Mouse (Mus musculus) hindbrain, embryonic 16.5 days (tissue): ENCODE measurements around the gene Bcl11b. TPM values are rescaled to one million over a fixed set of nuclear protein-coding genes. Genes with fewer than 3 reads are reported as not detected.

Experiments
- ATAC-seq: fragments of 200-750 bp; cut with Nextera tagmentation; 2 replicates; pipeline ENCODE4 v1.8.0; 2017; ENCODE audit warnings: moderate TSS enrichment, moderate library complexity
- H3K27ac ChIP-seq: fragments of 300-500 bp; sonication (generic); 2 replicates; pipeline ENCODE4 v1.5.1; 2014; ENCODE audit warnings: low read depth, mild to moderate bottlenecking, control low read depth, low read length, moderate library complexity
- H3K27me3 ChIP-seq: fragments of 300-500 bp; sonication (generic); replicated peaks from 2 replicates; pipeline ENCODE4 v1.6.1; 2014; ENCODE audit warnings: low read length; ENCODE audit not compliant: control insufficient read depth, insufficient read depth
- H3K36me3 ChIP-seq: fragments of 300-500 bp; sonication (generic); 2 replicates; pipeline ENCODE4 v1.6.1; 2014; ENCODE audit warnings: mild to moderate bottlenecking, low read length, moderate library complexity, mixed read lengths; ENCODE audit not compliant: control insufficient read depth, insufficient read depth
- H3K4me1 ChIP-seq: fragments of 300-500 bp; sonication (generic); 2 replicates; pipeline ENCODE4 v1.6.1; 2014; ENCODE audit warnings: low read depth, low read length; ENCODE audit not compliant: control insufficient read depth, insufficient read depth
- H3K4me2 ChIP-seq: fragments of 300-500 bp; sonication (generic); 2 replicates; pipeline ENCODE4 v1.6.1; 2014; ENCODE audit warnings: mild to moderate bottlenecking, low read length, control low read depth, moderate library complexity
- H3K4me3 ChIP-seq: fragments of 300-500 bp; sonication (generic); 2 replicates; pipeline ENCODE4 v1.5.1; 2014; ENCODE audit warnings: mild to moderate bottlenecking, low read length, control low read depth, moderate library complexity
- H3K9ac ChIP-seq: fragments of 300-500 bp; sonication (generic); 2 replicates; pipeline ENCODE4 v1.6.1; 2014; ENCODE audit warnings: low read depth, mild to moderate bottlenecking, control low read depth, low read length, moderate library complexity
- H3K9me3 ChIP-seq: fragments of 300-500 bp; sonication (generic); 2 replicates; pipeline ENCODE4 v1.6.1; 2014; ENCODE audit warnings: mild to moderate bottlenecking, low read length, moderate library complexity; ENCODE audit not compliant: control insufficient read depth
- WGBS: fragments of 180-500 bp; shearing (Covaris S2); extraction: QIAGEN DNeasy Blood & Tissue Kit; methylation state at CpG from one replicate; pipeline ENCODE4 v1.1.7; 2014; 5-methylcytosine and 5-hydroxymethylcytosine counted together
- polyA plus RNA-seq: library from polyadenylated mRNA; unstranded; fragments of >200 nt; fragmentation: Nextera tagmentation; extraction: Ambion mirVana; gene quantifications from 2 replicates; pipeline ENCODE4 v1.2.1, GENCODE M21; 2015

The Bcl11b gene
- polyA plus RNA-seq, 1 experiment from 2014 or later = 12.0 TPM

DNA sequence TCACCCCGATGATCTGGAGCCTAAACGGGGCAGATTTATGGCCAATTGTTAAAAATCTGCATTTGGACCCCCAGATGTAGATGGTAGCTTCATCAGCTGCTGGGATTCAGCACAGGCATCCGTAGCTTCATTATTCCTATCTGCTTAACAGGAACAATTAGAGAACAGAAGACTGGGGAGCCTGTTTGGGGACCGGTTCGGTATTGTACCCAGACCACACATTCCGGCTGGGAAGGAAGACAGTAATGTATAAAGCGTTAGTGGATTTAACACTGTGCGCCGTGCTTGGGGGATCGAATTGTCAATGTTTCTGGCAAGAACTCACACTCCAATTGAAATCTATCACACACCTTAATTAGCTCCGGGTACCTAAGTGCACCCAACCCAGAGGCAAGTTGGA lies 6.9 kb upstream of the Bcl11b start:
- no peak overlapping the region for H3K27ac ChIP-seq

DNA sequence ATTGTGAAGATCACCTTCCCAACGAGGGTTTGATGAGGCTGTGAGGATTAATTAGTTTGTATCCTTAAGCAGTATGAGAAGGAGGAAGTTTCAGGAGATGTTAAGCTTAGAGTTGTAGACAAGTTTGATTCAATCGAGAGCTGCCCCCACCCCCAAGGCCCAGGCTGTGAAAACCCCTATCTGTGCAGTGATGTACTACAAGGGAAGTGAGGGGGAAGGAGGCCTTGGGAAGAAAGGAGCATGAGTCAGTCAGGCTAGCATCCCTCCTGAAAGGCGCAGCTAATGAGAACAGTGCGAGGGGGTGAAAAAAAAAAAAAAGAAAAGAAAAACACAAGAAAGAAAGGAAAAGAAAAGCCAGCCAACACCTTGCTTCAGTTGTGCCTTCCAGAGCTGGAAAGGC lies 5.8 kb upstream of the Bcl11b start:
- no peak overlapping the region for H3K4me2 ChIP-seq
- H3K27me3 ChIP-seq = 0 out of 2 replicates have a peak, but pooled peaks cover 4% of the 10 kb centered on the region
- no peak for ATAC-seq
- no peak overlapping the region for H3K4me3 ChIP-seq
- peaks cover 19% of the 10 kb centered on the region for H3K4me1 ChIP-seq
- H3K9ac ChIP-seq = no peak overlapping the region
- no peak overlapping the region for H3K27ac ChIP-seq
- no peaks in the 10 kb centered on the region for H3K36me3 ChIP-seq
- no peaks in the 10 kb centered on the region for H3K9me3 ChIP-seq
- WGBS = 40% methylated on average over 4 of the region's 4 CpGs

More for the DNA sequence above, 6.9 kb upstream of the Bcl11b start:
- Histone ChIP-seq H3K4me3 (no peak overlapping the region), H3K36me3 (no peaks in the 10 kb centered on the region), H3K9ac (no peak overlapping the region), H3K4me1 (peaks cover 10% of the 10 kb centered on the region), H3K4me2 (no peak overlapping the region), H3K27me3 (0 out of 2 replicates have a peak, but pooled peaks cover 4% of the 10 kb centered on the region), H3K9me3 (no peaks in the 10 kb centered on the region)
- 77% methylated on average over 11 of the region's 11 CpGs for whole genome bisulfite sequencing
- no peak for ATAC-seq

DNA sequence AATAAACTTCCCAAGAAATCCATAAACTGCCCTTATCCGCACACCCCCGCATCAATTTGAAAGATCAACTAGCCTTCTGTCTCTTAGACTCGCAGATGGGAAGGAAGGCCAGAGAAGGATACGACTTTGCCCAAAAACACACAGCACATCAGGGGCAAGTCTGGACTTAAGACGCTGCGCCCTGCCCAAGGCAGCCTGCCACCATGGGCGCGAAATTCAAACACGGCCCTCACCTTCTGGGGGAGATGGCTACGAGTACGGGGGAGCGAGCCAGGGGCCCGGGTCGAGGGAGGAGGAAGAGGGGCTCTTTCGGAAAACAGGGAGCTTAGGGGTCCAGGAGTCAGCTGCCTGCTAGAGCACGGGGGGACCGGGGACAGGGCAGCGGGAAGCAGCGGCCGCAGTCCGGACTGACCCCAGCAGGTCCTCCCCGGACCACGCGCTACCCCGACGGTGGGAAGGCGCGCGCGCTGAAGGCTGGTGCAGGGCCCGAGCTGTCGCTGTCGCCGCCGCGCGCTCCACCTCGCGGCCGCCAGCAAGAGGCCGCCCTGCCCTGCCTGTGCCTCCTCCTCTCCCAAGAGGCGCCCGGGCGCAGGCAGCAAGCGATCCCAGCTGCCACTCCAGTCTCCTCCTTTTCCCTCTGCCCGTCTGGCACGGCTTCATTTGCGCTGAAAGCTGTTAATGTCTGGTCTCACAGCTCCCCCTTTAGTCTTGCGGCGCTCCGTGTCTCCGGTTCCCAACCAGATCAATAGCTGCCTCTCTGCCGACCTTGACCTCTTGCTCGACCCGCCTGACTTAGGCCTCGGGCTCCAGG lies 2.6 kb upstream of the Bcl11b start:
- peaks cover 19% of the 10 kb centered on the region for H3K4me1 ChIP-seq
- H3K27ac ChIP-seq = no peak overlapping the region
- peak overlapping the region; percentile 43 for H3K4me3 ChIP-seq
- H3K9me3 ChIP-seq = no peaks in the 10 kb centered on the region
- ATAC-seq = peak; percentile 78
- peak overlapping the region; percentile 50 for H3K9ac ChIP-seq
- H3K36me3 ChIP-seq = no peaks in the 10 kb centered on the region
- WGBS = 2% methylated on average over 25 of the region's 56 CpGs
- peak overlapping the region; percentile 98 for H3K4me2 ChIP-seq
- H3K27me3 ChIP-seq = 0 out of 2 replicates have a peak, but pooled peaks cover 4% of the 10 kb centered on the region

DNA sequence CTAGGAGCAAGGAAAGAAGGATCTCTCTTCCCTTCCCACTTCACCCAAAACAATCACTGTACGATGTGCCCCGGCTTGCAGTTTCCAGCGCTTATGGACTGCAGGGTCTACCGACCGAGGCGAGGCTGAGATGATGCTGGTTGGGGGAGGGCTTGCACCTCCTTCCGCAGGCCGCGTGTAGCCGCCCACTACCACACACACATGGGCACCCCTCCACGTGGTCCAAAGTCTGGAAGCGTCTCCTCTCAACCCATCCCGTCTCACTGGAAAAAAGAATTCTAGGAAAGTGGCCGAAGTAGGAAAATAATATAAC lies 2.0 kb upstream of the Bcl11b start:
- Histone ChIP-seq H3K4me2 (peak overlapping the region; percentile 98), H3K9ac (peak overlapping the region; percentile 43; the same call in 1 of the 2 replicates), H3K36me3 (no peaks in the 10 kb centered on the region), H3K4me1 (peaks cover 19% of the 10 kb centered on the region), H3K9me3 (no peaks in the 10 kb centered on the region), H3K27ac (no peak overlapping the region), H3K27me3 (0 out of 2 replicates have a peak, but pooled peaks cover 4% of the 10 kb centered on the region), H3K4me3 (no peak overlapping the region; the same call in 1 of the 2 replicates)
- no peak for ATAC-seq
- WGBS = 8% methylated on average over 14 of the region's 14 CpGs

DNA sequence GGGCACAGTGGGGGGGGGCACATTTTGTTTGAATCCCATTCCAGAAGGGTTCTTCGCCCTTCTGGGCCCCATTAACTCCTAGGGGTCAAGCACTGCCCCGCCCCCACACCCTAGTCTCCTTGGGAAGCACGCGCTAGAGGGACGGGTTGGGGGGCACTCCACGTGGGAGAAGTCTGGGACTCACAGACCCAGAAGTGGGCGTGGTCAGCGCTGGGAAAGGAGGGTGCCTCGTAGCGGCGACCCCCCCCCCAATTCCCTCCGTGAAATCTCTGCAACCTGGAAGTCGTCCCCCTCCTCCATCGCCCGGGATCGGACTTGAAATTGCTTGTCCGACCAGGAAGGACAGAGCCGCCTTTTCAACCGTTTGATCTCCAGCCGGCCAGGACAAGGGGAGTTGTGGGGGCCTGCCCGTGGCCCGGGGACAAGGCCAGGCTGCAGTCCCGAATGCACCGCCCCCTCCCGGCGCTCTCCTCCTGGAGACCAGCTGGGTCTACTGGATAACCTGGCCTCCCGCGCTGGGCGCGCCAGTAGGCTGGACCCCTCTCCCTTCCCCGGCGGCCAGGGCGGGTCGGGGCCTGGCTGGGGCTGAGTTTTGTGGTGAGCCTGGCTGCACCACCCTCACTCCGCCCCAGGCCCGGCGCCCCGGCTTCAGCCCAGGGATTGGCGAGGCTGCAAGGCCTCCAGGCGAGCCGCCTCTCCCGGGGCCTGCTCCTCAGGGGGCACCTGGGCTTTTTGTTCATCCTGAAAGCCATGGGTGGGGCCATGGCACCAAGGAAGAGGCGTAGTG lies 1.5 kb upstream of the Bcl11b start:
- H3K4me1 ChIP-seq = peaks cover 19% of the 10 kb centered on the region
- no peaks in the 10 kb centered on the region for H3K36me3 ChIP-seq
- H3K4me2 ChIP-seq = peak overlapping the region; percentile 98
- WGBS = 1% methylated on average over 40 of the region's 43 CpGs
- H3K4me3 ChIP-seq = peak overlapping the region; percentile 30
- H3K9me3 ChIP-seq = no peaks in the 10 kb centered on the region
- H3K27ac ChIP-seq = no peak overlapping the region
- H3K27me3 ChIP-seq = 0 out of 2 replicates have a peak, but pooled peaks cover 4% of the 10 kb centered on the region
- ATAC-seq = no peak
- peak overlapping the region; percentile 43 for H3K9ac ChIP-seq

DNA sequence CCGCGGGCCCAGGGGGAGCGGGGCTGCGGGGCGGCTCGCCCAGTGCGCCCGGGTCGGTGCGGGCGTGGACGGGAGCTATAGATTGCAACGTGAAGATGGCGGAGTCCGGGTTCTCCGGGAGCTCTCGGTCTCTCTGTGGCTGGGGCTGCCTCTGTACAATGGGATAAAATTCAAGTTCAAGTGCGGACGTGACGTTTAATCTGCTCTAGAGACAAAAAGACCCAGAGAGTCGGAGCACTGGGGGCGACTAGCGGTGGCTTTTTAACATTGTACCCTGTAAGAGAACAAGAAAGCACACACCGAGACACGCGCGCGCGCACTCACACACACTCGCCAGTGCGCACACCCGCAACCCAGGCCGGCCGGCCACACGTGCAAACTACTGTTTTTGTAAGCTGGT lies 526 bp upstream of the Bcl11b start:
- Histone ChIP-seq H3K36me3 (no peaks in the 10 kb centered on the region), H3K9me3 (no peaks in the 10 kb centered on the region), H3K4me1 (peaks cover 19% of the 10 kb centered on the region), H3K4me2 (peak overlapping the region; percentile 98), H3K27ac (peak overlapping the region; percentile 90), H3K27me3 (0 out of 2 replicates have a peak, but pooled peaks cover 4% of the 10 kb centered on the region), H3K4me3 (peak overlapping the region; percentile 83), H3K9ac (peak overlapping the region; percentile 90)
- ATAC-seq = peak; percentile 80
- under 1% methylated on average over 34 of the region's 35 CpGs for WGBS

DNA sequence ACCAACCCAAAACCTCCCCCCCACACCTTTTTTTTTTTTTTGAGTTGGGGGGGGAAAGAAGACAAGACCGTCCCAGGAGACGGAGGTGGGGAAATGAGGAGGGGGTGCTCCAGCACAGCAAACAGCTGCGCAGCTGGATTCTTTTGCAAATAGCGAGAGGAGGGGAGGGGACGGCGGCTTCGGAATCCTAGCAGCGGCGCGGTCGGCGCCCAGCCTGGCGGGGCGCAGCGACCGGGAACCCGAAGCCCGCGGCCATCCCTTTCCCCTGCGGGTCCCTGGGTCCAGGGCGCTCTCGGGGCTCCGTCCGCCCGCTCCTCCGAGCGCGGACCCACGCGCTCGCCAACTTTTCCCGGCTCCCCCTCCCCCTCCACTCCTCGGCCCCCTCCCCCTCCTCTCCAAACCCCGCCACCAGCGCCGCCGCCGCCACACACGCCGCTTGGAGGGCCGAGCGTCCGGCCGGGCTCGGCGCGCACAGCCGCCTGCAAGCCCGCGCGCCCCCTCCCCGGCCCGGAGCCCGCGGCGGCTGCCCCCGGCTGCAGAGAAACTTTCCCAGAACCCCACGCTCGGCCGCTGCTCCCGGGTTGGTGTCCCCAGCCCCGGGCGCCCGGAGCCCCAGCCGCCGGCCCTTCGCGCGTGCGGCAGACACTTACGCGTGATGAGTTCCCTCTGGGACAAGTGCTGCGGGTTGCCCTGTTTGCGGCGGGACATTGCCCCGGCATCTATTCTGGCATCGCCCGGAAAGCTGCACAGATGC lies 789 bp downstream of the Bcl11b start:
- Histone ChIP-seq H3K27me3 (0 out of 2 replicates have a peak, but pooled peaks cover 4% of the 10 kb centered on the region), H3K9me3 (no peaks in the 10 kb centered on the region), H3K4me1 (peaks cover 22% of the 10 kb centered on the region), H3K4me2 (peak overlapping the region; percentile 98), H3K27ac (peak overlapping the region; percentile 90), H3K36me3 (no peaks in the 10 kb centered on the region), H3K4me3 (peak overlapping the region; percentile 83), H3K9ac (peak overlapping the region; percentile 90)
- 0% methylated on average over 72 of the region's 78 CpGs for WGBS
- ATAC-seq = no peak

DNA sequence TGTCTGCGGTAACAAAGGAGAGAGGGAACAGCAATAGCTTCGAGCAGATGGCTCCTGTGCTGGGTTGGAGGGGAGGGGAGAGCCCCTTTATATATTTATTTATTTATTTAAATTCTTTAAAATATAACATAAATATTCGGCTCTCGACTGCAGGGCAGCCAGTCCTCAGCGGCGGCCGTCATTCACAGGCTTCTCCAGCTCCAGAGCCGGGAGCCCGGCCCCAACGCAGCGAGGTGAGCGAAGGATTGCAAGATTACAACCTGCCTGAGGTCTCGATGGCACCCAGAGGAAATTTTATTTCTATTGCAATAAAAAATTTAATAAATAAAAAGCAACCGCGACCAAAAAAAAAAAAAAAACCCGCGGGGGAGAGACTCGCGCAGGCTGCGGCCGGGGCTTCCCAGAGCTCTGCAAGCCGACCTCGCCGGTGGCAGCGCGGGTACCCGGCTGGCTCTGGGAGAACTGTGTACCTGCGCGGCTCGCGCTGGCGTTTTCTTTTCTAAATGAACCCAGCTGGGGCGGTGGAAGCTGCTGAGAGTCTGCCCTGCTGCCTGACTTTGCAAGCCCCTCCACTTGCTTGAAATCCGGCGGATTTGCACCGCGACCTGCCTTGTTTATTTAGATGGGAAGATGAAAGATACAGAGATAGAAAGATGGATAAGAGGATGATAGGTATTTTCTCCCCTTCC lies 1.6 kb downstream of the Bcl11b start:
- Histone ChIP-seq H3K9ac (peak overlapping the region; percentile 90), H3K4me2 (peak overlapping the region; percentile 98), H3K4me3 (peak overlapping the region; percentile 83), H3K36me3 (no peaks in the 10 kb centered on the region), H3K9me3 (no peaks in the 10 kb centered on the region), H3K27me3 (0 out of 2 replicates have a peak, but pooled peaks cover 4% of the 10 kb centered on the region), H3K4me1 (peaks cover 22% of the 10 kb centered on the region), H3K27ac (peak overlapping the region; percentile 75)
- WGBS = 3% methylated on average over 37 of the region's 37 CpGs
- no peak for ATAC-seq
